Mouse (Mus musculus) liver, postnatal 0 days (tissue): ENCODE results near the gene Psd4.

Experiments
- CTCF ChIP-seq: sonication (generic); IDR thresholded peaks from 2 replicates; pipeline ENCODE4 v1.5.1; 2016; ENCODE audit warnings: antibody characterized with exemption, low read depth
- EP300 ChIP-seq: IDR thresholded peaks from 2 replicates; pipeline ENCODE4 v1.6.1; 2016; ENCODE audit warnings: antibody characterized with exemption, low read depth, mild to moderate bottlenecking

- TF ChIP-seq CTCF (no peak), EP300 (no peak)
Measured at GRCm38 (mm10) chr2:24413677-24414076, 46.3 kb downstream of the Psd4 start.
